Mouse (Mus musculus): Measurements from ENCODE around the gene Hs3st5. TPM values are rescaled to one million over a fixed set of nuclear protein-coding genes. Genes with fewer than 3 reads are reported as not detected.
"Not testable (repeated sequence)": the region's sequence is repeated elsewhere in the genome, so short reads cannot be mapped to it uniquely, and the experiment has no call there.

Gene Hs3st5
- polyA plus RNA-seq, 1 experiment, result not detected

DNA sequence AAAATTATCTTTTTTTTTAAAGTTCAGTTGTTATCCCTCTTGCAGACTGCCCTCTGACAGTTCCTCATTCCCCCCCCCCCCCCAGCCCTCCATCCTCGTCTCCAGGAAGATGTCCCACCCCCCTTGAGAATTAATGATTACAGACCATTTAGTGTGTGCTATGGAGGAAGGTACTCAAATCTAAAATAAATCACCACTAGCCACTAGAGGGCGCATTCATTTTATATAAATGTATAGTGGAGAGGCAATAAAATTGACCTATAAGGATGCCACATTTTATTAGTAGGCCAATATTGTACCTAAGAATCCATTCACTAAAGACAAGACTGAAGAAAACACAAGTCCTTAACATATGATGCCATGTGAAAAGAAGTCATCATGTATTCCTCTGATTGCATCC, 40.0 kb downstream of the Hs3st5 start:
- H3K4me1 ChIP-seq (ENCODE audit: control insufficient read depth, insufficient read depth, low read length), result no peaks in the 10 kb centered on the region
- 9% methylated on average over 2 of the region's 2 CpGs for WGBS

DNA sequence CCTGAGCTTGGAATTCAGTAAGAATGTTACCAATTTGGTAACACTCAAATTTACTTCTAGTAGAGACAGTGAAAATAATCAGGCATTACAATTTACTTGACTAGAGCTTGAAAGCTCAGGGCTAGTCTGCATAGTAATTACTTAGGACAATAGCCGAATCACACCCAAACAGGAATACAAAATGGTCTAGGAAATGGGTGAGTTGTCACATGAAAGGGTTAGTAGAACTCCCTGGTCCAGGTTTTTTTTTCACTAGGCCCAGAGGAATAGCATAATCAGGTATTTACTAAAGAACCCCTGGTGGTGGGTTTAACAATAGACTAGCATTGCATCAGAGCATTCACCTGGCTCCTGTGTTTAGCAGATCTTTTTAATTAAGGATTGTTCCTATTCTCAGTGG, 41.1 kb downstream of the Hs3st5 start:
- H3K27ac ChIP-seq (ENCODE audit: control insufficient read depth, insufficient read depth, low read depth, low read length, poor library complexity); H3K4me1 ChIP-seq (ENCODE audit: control insufficient read depth, insufficient read depth, low read length); H3K4me3 ChIP-seq (replicated peaks; ENCODE audit: control insufficient read depth, low read depth, low read length): not testable (repeated sequence)
- WGBS, result 79% methylated on average over 1 of the region's 1 CpGs

More for the DNA sequence above, 40.0 kb downstream of the Hs3st5 start:
- Histone ChIP-seq H3K27ac (ENCODE audit: control insufficient read depth, insufficient read depth, low read depth, low read length, poor library complexity) (no peak overlapping the region), H3K4me3 (replicated peaks; ENCODE audit: control insufficient read depth, low read depth, low read length) (no peak overlapping the region)
- TF ChIP-seq POLR2A (IDR thresholded peaks at IDR 0.05; ENCODE audit: borderline replicate concordance, control insufficient read depth, low read depth, low read length), result no peak
- TF ChIP-seq CTCF (IDR thresholded peaks at IDR 0.05; ENCODE audit: control insufficient read depth, insufficient read depth, low read length), result no peak

DNA sequence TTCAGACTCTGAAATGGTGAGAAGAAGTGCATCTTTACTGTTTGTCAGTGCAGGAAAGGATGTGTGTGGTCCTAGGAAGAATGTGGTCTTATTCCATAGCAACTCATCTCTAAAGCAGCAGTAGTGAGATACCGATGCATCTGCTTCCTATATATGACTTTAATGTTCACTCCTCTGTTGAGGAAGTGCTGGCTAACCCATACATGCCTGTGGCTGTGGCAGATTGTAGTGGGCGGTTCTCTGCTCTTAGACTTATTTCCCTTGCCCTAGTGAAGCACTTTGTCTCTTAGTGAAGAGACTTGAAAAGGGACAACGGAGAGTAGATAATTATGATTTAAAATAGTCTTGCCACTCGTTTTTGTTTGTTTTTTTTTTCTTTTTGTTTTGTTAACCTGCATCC, 47.4 kb downstream of the Hs3st5 start:
- Histone ChIP-seq H3K27ac (ENCODE audit: control insufficient read depth, insufficient read depth, low read depth, low read length, poor library complexity) (no peak overlapping the region), H3K4me1 (ENCODE audit: control insufficient read depth, insufficient read depth, low read length) (no peaks in the 10 kb centered on the region), H3K4me3 (replicated peaks; ENCODE audit: control insufficient read depth, low read depth, low read length) (no peak overlapping the region)
- no peak for TF ChIP-seq POLR2A (IDR thresholded peaks at IDR 0.05; ENCODE audit: borderline replicate concordance, control insufficient read depth, low read depth, low read length)
- TF ChIP-seq CTCF (IDR thresholded peaks at IDR 0.05; ENCODE audit: control insufficient read depth, insufficient read depth, low read length), result no peak
- 14% methylated on average over 4 of the region's 4 CpGs for WGBS

DNA sequence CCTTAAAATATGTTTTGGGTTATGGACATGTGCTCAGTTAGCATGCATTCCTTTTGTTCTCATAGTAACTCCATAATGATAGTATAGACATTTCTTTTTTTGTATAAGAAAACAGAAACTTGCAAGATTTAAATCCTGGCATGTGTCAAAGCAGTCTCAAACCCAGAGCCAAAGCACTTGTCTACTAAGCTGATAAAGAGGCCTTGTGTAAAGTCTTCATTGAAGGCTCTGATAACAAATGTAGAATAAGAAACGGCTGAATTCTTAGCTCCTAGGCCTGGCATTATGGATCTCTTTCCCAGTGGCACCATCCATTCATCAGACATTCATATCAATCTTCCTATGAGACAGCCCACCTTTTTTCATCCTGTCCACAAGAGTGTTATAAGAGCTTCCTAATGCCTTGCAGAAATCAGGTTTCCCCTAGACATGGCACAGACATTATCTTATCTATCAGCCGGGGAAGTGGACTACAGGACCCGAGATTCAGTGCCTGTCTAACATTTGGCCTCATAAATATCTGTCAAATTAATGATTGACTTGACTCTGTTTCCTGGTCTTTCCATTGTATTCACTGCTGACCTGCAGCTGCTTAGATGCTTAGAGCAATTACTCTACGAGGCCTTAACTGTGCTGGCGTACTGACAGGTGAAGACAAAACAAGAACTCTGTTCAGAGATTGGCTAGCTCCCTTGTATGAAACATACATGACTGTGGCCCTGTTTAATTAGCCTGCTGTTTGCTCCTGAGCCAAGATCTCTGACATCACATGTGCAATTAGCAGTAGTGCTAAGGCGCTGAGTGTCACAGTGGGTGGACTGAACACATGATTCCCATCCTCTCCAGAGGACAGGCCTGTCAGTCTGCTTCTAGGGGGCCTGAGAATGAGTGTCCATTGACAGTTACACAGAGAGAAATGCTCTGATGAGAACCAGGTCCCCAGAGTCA, 48.6 kb downstream of the Hs3st5 start:
- no peaks in the 10 kb centered on the region for H3K4me1 ChIP-seq (ENCODE audit: control insufficient read depth, insufficient read depth, low read length)
- H3K27ac ChIP-seq (ENCODE audit: control insufficient read depth, insufficient read depth, low read depth, low read length, poor library complexity), result no peak overlapping the region
- H3K4me3 ChIP-seq (replicated peaks; ENCODE audit: control insufficient read depth, low read depth, low read length), result no peak overlapping the region
- WGBS, result 71% methylated on average over 6 of the region's 6 CpGs
- no peak for TF ChIP-seq CTCF (IDR thresholded peaks at IDR 0.05; ENCODE audit: control insufficient read depth, insufficient read depth, low read length)
- no peak for TF ChIP-seq POLR2A (IDR thresholded peaks at IDR 0.05; ENCODE audit: borderline replicate concordance, control insufficient read depth, low read depth, low read length)

DNA sequence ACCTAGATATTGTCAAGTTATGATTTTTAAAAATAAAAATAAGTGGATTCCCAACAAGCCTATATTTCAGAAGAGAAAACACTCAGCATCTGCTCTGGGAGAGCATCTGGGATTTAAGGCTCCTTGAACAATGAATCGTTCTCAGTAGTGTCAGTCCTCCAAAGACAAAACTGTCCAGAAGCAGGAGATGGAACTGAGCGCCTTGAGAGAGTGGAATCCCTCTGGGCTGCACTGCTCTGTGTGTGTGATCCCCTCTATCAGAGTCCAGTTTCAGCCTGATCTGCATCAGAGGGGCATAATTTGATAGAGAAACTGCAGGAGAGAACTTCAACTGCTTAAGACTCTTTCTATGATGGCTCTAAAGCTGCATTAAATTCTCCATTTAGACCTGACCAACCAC, 49.5 kb downstream of the Hs3st5 start:
- Histone ChIP-seq H3K27ac (ENCODE audit: control insufficient read depth, insufficient read depth, low read depth, low read length, poor library complexity) (no peak overlapping the region), H3K4me1 (ENCODE audit: control insufficient read depth, insufficient read depth, low read length) (no peaks in the 10 kb centered on the region), H3K4me3 (replicated peaks; ENCODE audit: control insufficient read depth, low read depth, low read length) (no peak overlapping the region)
- TF ChIP-seq CTCF (IDR thresholded peaks at IDR 0.05; ENCODE audit: control insufficient read depth, insufficient read depth, low read length), result no peak
- TF ChIP-seq POLR2A (IDR thresholded peaks at IDR 0.05; ENCODE audit: borderline replicate concordance, control insufficient read depth, low read depth, low read length), result no peak
- 74% methylated on average over 2 of the region's 2 CpGs for WGBS

DNA sequence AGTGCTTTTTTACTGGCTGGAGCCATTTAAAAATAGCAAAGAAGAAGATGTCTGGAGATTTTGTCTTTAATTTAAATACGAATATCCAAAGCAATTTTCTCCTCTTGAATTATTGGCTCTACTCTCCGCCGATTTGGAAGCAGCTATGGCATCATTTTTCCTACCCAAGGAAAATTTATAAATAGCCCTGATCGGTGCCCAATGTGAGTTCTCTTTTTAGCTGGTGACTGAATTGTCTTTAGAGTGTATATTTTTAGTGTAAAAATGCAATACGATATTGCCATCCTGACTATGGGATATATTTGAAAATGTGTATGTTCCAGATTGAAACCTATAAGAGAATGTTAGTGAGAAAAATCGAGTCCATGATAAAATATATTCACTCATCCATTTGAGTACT, 51.1 kb downstream of the Hs3st5 start:
- no peak for TF ChIP-seq POLR2A (IDR thresholded peaks at IDR 0.05; ENCODE audit: borderline replicate concordance, control insufficient read depth, low read depth, low read length)
- no peak for TF ChIP-seq CTCF (IDR thresholded peaks at IDR 0.05; ENCODE audit: control insufficient read depth, insufficient read depth, low read length)
- no peak overlapping the region for H3K4me3 ChIP-seq (replicated peaks; ENCODE audit: control insufficient read depth, low read depth, low read length)
- no peaks in the 10 kb centered on the region for H3K4me1 ChIP-seq (ENCODE audit: control insufficient read depth, insufficient read depth, low read length)
- 79% methylated on average over 6 of the region's 6 CpGs for WGBS
- no peak overlapping the region for H3K27ac ChIP-seq (ENCODE audit: control insufficient read depth, insufficient read depth, low read depth, low read length, poor library complexity)

DNA sequence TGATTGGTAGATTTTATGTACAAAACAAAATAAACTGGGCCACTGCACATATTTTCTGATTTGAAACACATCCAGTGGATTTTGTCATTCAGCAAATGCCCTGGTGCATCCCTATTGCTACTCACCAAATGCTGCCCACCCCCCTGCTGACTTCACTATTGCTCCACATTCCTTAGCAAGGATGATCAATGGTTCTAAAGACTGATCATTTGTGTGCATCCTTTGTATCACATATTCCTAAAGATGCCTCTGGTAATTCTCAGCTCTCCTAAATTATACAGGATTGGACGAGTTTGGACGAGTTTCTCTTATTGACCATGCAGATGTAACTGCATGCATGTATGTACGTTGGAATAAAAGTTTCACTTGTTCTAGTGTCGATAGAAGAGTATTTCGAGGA, 52.1 kb downstream of the Hs3st5 start:
- Histone ChIP-seq H3K27ac (ENCODE audit: control insufficient read depth, insufficient read depth, low read depth, low read length, poor library complexity) (no peak overlapping the region), H3K4me1 (ENCODE audit: control insufficient read depth, insufficient read depth, low read length) (no peaks in the 10 kb centered on the region), H3K4me3 (replicated peaks; ENCODE audit: control insufficient read depth, low read depth, low read length) (no peak overlapping the region)
- 85% methylated on average over 5 of the region's 5 CpGs for WGBS
- no peak for TF ChIP-seq POLR2A (IDR thresholded peaks at IDR 0.05; ENCODE audit: borderline replicate concordance, control insufficient read depth, low read depth, low read length)
- TF ChIP-seq CTCF (IDR thresholded peaks at IDR 0.05; ENCODE audit: control insufficient read depth, insufficient read depth, low read length), result no peak

DNA sequence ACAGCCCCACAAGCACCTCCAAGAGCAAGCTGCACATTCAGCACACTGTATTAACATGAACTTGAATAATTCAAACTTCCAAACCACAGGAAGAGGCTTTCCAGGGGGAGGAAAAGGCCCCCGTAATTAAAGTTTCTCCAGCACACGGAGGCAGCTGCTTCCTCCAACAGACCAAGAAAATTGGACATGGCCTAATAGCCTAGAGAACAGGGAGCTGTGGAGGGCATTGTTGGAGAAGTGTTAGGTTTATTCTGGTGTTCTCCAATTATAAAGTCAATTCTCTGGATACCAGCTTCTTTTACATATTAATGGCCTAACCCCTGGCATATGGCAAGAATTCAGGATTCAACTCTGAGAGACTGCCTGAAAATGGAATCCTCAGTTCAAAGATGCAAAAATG, 60.6 kb downstream of the Hs3st5 start:
- no peaks in the 10 kb centered on the region for H3K4me1 ChIP-seq (ENCODE audit: control insufficient read depth, insufficient read depth, low read length)
- no peak overlapping the region for H3K27ac ChIP-seq (ENCODE audit: control insufficient read depth, insufficient read depth, low read depth, low read length, poor library complexity)
- 6% methylated on average over 2 of the region's 2 CpGs for WGBS
- no peak overlapping the region for H3K4me3 ChIP-seq (replicated peaks; ENCODE audit: control insufficient read depth, low read depth, low read length)
- TF ChIP-seq CTCF (IDR thresholded peaks at IDR 0.05; ENCODE audit: control insufficient read depth, insufficient read depth, low read length) (no peak), POLR2A (IDR thresholded peaks at IDR 0.05; ENCODE audit: borderline replicate concordance, control insufficient read depth, low read depth, low read length) (no peak)

DNA sequence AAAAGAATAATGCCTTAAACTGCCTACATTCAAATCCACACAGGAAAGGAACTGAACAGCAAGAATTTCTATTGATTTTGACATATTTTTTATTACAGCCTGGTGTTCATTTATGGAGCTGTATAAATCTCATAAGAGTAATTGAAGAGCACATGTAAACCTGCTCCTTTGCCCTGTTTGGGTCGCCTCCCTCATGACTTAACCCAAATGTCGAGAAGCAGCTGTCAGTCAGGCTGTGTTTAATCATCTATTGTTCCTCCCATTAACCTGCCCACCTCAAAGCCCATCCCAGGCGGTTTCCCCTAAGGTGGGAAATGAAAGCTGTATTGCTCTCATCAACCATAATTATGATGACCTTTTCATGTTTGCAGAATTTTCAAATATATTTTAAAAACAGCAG, 65.9 kb downstream of the Hs3st5 start:
- TF ChIP-seq POLR2A (IDR thresholded peaks at IDR 0.05; ENCODE audit: borderline replicate concordance, control insufficient read depth, low read depth, low read length), result no peak
- no peak for TF ChIP-seq CTCF (IDR thresholded peaks at IDR 0.05; ENCODE audit: control insufficient read depth, insufficient read depth, low read length)
- WGBS, result 76% methylated on average over 3 of the region's 3 CpGs
- no peak overlapping the region for H3K27ac ChIP-seq (ENCODE audit: control insufficient read depth, insufficient read depth, low read depth, low read length, poor library complexity)
- H3K4me3 ChIP-seq (replicated peaks; ENCODE audit: control insufficient read depth, low read depth, low read length), result no peak overlapping the region
- no peaks in the 10 kb centered on the region for H3K4me1 ChIP-seq (ENCODE audit: control insufficient read depth, insufficient read depth, low read length)

Data from bone marrow, adult 2 months (tissue).